ENCODE assay signal across 26 mouse cellular contexts in the genomic region with DNA sequence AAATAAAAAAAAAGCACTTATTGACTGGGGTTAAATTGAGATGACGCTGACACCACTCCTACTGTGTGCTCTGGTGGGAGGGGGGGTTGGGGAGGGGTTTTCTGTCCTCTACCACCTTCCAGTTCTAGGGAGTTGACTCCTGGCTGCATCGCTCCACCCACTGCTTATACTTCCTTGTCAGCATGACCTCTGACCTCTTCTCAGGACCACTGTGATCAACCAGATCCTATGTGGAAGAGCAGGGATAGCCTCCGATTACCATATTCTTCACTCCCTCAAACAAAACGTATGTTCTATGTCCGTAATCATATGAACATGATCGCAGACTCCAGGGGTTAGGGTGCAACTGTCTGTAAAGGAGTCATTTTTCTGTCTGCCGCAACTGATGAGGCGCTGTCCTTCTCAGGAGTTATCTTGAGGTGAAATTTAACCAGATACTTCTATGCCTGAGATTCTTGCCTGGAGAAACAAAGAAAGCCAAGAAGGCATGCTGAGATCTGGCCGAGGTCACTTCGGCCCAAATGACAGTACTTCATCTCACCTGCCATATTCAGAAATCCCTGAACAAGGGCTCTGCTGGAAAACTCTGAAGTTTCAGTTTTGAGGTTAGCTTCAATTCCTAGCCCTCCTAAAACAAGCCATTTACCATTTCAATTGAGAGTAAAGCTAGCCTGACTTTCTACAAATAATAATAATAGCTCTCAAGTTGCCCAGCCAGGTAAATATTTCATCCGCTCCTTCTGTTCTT.
A peak's percentile ranks its signal among the peaks of the same experiment; 100 is the strongest.
DNase-seq lines count a peak whose midpoint lies in the region; ATAC-seq and TF ChIP-seq lines count a peak whose summit lies in the region.
"Had no signal": no experiment of that assay in that cellular context is flagged by ENCODE, and none has a peak within 500 bp of the region (broad histone marks: within the 10 kb centered on the region; RNA-seq: fewer than 3 reads in every experiment).

No protein-coding gene starts in this region.

- H3K9me3 ChIP-seq in forebrain, embryonic 13.5 days (replicated peaks) = no peaks in the 10 kb centered on the region
- H3K9me3 ChIP-seq in forebrain, embryonic 16.5 days (ENCODE audit: control insufficient read depth, low read length) = no peaks in the 10 kb centered on the region
- no peaks in the 10 kb centered on the region for H3K9me3 ChIP-seq in kidney, postnatal 0 days (replicated peaks; ENCODE audit: low read length)
- H3K9me3 ChIP-seq: heart, embryonic 10.5 days; heart, embryonic 15.5 days; limb, embryonic 10.5 days; limb, embryonic 15.5 days; liver, embryonic 13.5 days; midbrain, embryonic 10.5 days; neural tube, embryonic 12.5 days had no signal

- no peak overlapping the region for H3K27ac ChIP-seq in forebrain, embryonic 13.5 days
- no peak overlapping the region for H3K27ac ChIP-seq in forebrain, embryonic 16.5 days (ENCODE audit: low read length)
- H3K27ac ChIP-seq in kidney, postnatal 0 days = no peak overlapping the region
- H3K27ac ChIP-seq in kidney, adult 2 months (ENCODE audit: insufficient read depth, low read depth, low read length) = no peak overlapping the region
- H3K27ac ChIP-seq: heart, embryonic 10.5 days; heart, embryonic 15.5 days; limb, embryonic 10.5 days; limb, embryonic 15.5 days; liver, embryonic 13.5 days; macrophage; midbrain, embryonic 10.5 days; neural tube, embryonic 12.5 days had no signal

- H3K36me3 ChIP-seq in forebrain, embryonic 13.5 days (ENCODE audit: poor library complexity, severe bottlenecking) = no peaks in the 10 kb centered on the region
- H3K36me3 ChIP-seq in forebrain, embryonic 16.5 days (ENCODE audit: control insufficient read depth, insufficient read depth) = no peaks in the 10 kb centered on the region
- no peaks in the 10 kb centered on the region for H3K36me3 ChIP-seq in kidney, postnatal 0 days (ENCODE audit: insufficient read depth, low read length)
- H3K36me3 ChIP-seq in kidney, adult 2 months (ENCODE audit: control insufficient read depth, insufficient read depth, low read length) = no peaks in the 10 kb centered on the region
- H3K36me3 ChIP-seq: heart, embryonic 10.5 days; heart, embryonic 15.5 days; limb, embryonic 10.5 days; limb, embryonic 15.5 days; liver, embryonic 13.5 days; midbrain, embryonic 10.5 days; neural tube, embryonic 12.5 days had no signal

- no peak overlapping the region for H3K9ac ChIP-seq in forebrain, embryonic 13.5 days
- H3K9ac ChIP-seq in forebrain, embryonic 16.5 days (replicated peaks; ENCODE audit: low read depth, low read length) = no peak overlapping the region
- H3K9ac ChIP-seq in kidney, postnatal 0 days (ENCODE audit: low read depth, low read length) = no peak overlapping the region
- H3K9ac ChIP-seq: heart, embryonic 15.5 days; limb, embryonic 15.5 days; liver, embryonic 13.5 days; neural tube, embryonic 12.5 days had no signal

- no peak for DNase-seq in kidney, postnatal 0 days (ENCODE audit: low spot score)
- DNase-seq in kidney, adult 2 months = no peak
- peak; percentile 93 for DNase-seq in R1 (ENCODE audit: low read depth, low spot score)
- no peak for DNase-seq in lung, adult 2 months
- DNase-seq: adrenal gland, postnatal 10 days; cerebellum, adult 8-10 months; gastrocnemius, postnatal 10 days; kidney, postnatal 10 days; liver, embryonic 13.5 days; lung, postnatal 10 days; right cerebral cortex, postnatal 4 days; thymus, adult 18-20 months; thymus, postnatal 25 days had no signal

- 0 out of 2 replicates have a peak, but pooled peaks have one; percentile 21 for ATAC-seq in forebrain, embryonic 13.5 days
- ATAC-seq in forebrain, embryonic 16.5 days = no peak
- ATAC-seq in kidney, postnatal 0 days (replicated peaks; ENCODE audit: low FRiP score, low read depth) = peak; percentile 40; the same call in 1 of the 2 replicates
- ATAC-seq in megakaryocyte-erythroid progenitor cell, adult 5-6 weeks (replicated peaks; ENCODE audit: low FRiP score, low TSS enrichment, poor library complexity, severe bottlenecking) = no peak
- ATAC-seq: intestine, embryonic 16.5 days had no signal

- H3K4me2 ChIP-seq in forebrain, embryonic 13.5 days = no peak overlapping the region
- no peak overlapping the region for H3K4me2 ChIP-seq in forebrain, embryonic 16.5 days (ENCODE audit: low read length)
- peak overlapping the region; percentile 37; the same call in 1 of the 2 replicates for H3K4me2 ChIP-seq in kidney, postnatal 0 days (ENCODE audit: low read length)
- H3K4me2 ChIP-seq: heart, embryonic 15.5 days; limb, embryonic 15.5 days; liver, embryonic 13.5 days; neural tube, embryonic 12.5 days had no signal

- WGBS in forebrain, embryonic 13.5 days = 84% methylated on average over 11 of the region's 11 CpGs
- WGBS in forebrain, embryonic 16.5 days = 83% methylated on average over 11 of the region's 11 CpGs
- 58% methylated on average over 11 of the region's 11 CpGs for WGBS in kidney, postnatal 0 days
- 57% methylated on average over 11 of the region's 11 CpGs for WGBS in kidney, adult 2 months
- 85% methylated on average over 11 of the region's 11 CpGs for WGBS in lung, adult 2 months

- no peaks in the 10 kb centered on the region for H3K27me3 ChIP-seq in forebrain, embryonic 13.5 days
- no peaks in the 10 kb centered on the region for H3K27me3 ChIP-seq in forebrain, embryonic 16.5 days (replicated peaks; ENCODE audit: control insufficient read depth, insufficient read depth, low read length)
- no peaks in the 10 kb centered on the region for H3K27me3 ChIP-seq in kidney, postnatal 0 days (ENCODE audit: insufficient read depth, low read length)
- no peaks in the 10 kb centered on the region for H3K27me3 ChIP-seq in kidney, adult 2 months (replicated peaks; ENCODE audit: control insufficient read depth, insufficient read depth, low read length)
- H3K27me3 ChIP-seq: heart, embryonic 15.5 days; limb, embryonic 15.5 days; liver, embryonic 13.5 days; neural tube, embryonic 12.5 days had no signal

- H3K4me3 ChIP-seq in forebrain, embryonic 13.5 days = no peak overlapping the region
- no peak overlapping the region for H3K4me3 ChIP-seq in forebrain, embryonic 16.5 days (replicated peaks; ENCODE audit: low read length)
- no peak overlapping the region for H3K4me3 ChIP-seq in kidney, postnatal 0 days (replicated peaks; ENCODE audit: low read depth, low read length)
- H3K4me3 ChIP-seq in kidney, adult 2 months (ENCODE audit: insufficient read depth, low read depth, low read length) = no peak overlapping the region
- no peak overlapping the region for H3K4me3 ChIP-seq in lung, adult 2 months (replicated peaks; ENCODE audit: extremely low read depth, low read depth, low read length)
- H3K4me3 ChIP-seq: erythroblast, embryonic 14.5 days; heart, embryonic 10.5 days; heart, embryonic 15.5 days; limb, embryonic 10.5 days; limb, embryonic 15.5 days; liver, embryonic 13.5 days; midbrain, embryonic 10.5 days; myocyte; neural tube, embryonic 12.5 days had no signal

- peaks cover 4% of the 10 kb centered on the region; the same call in 1 of the 2 replicates for H3K4me1 ChIP-seq in forebrain, embryonic 13.5 days
- H3K4me1 ChIP-seq in forebrain, embryonic 16.5 days (replicated peaks; ENCODE audit: control insufficient read depth, insufficient read depth, low read length) = no peaks in the 10 kb centered on the region
- no peaks in the 10 kb centered on the region for H3K4me1 ChIP-seq in kidney, postnatal 0 days (replicated peaks; ENCODE audit: insufficient read depth, low read length)
- peaks cover 2% of the 10 kb centered on the region; the same call in 1 of the 2 replicates for H3K4me1 ChIP-seq in kidney, adult 2 months (ENCODE audit: control insufficient read depth, insufficient read depth, low read length)
- H3K4me1 ChIP-seq in lung, adult 2 months (ENCODE audit: control insufficient read depth, insufficient read depth, low read length) = no peaks in the 10 kb centered on the region
- H3K4me1 ChIP-seq: liver, embryonic 13.5 days; midbrain, embryonic 10.5 days; neural tube, embryonic 12.5 days had no signal

- no peak for TF ChIP-seq POLR2A in kidney, adult 2 months (IDR thresholded peaks at IDR 0.05; ENCODE audit: low read depth, low read length)
- no peak for TF ChIP-seq POLR2A in lung, adult 2 months (IDR thresholded peaks at IDR 0.05; ENCODE audit: borderline replicate concordance, extremely low read depth, low read depth, low read length)

- TF ChIP-seq CTCF in kidney, postnatal 0 days (IDR thresholded peaks at IDR 0.05; ENCODE audit: low read depth) = no peak
- no peak for TF ChIP-seq CTCF in kidney, adult 2 months (conservative IDR thresholded peaks at IDR 0.05; ENCODE audit: insufficient read depth, insufficient read length, low read depth, low read length)
- no peak for TF ChIP-seq CTCF in lung, adult 2 months (IDR thresholded peaks at IDR 0.05; ENCODE audit: insufficient read depth, low read length)

Comparison
In these comparisons a context has a peak if more than half of its experiments do, and no peak if none do; other contexts are left out.
1. ATAC-seq: peak in forebrain, embryonic 13.5 days (single experiment) and kidney, postnatal 0 days (single experiment); none in forebrain, embryonic 16.5 days (single experiment) and megakaryocyte-erythroid progenitor cell, adult 5-6 weeks (single experiment).